Mouse (Mus musculus) CD4-positive helper T cell, adult 2 months (primary cell): ENCODE data around the gene Rpl4.
"Not testable (repeated sequence)": the region's sequence is repeated elsewhere in the genome, so short reads cannot be mapped to it uniquely, and the experiment has no call there.

Experiments used
- DNase-seq: peaks from one replicate; pipeline ENCODE4 v3.0.0-alpha.2; 2012; ENCODE audit warnings: low read depth, missing footprints, low spot score

Rpl4 gene

DNA sequence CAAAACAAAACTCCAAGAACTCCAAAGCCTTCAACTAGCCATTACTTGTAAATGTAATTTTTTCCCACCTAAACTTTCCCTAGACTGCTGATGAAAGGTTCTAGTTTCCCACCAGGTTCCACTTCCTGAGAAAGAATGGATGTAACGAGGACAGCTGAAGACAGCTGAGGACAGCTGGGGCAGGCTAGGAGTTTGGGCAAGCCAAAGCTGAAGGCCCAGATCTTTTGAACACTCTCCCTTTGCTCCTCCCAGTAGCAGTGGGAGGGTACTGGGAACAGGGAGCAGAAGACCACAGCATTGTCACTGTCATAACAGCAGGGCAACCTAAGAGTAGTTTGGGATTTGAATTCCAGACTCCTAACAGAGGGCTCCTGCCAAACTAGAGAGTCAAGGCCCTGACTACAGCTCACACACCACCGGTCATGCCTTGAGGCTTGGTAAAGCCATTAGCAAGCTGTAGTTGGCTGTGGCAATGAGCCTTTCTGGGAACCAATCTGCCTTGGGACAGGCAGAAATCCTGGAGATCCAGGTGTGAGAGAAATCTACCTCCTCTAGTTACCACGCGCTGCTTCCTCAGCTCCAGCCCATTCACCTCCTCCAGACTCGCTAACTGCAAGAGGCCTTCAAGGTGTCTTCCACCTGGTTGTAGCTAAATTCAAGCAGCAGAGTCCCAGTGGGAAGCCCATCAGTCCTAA, 25.0 kb downstream of the Rpl4 start:
- no peak for DNase-seq

DNA sequence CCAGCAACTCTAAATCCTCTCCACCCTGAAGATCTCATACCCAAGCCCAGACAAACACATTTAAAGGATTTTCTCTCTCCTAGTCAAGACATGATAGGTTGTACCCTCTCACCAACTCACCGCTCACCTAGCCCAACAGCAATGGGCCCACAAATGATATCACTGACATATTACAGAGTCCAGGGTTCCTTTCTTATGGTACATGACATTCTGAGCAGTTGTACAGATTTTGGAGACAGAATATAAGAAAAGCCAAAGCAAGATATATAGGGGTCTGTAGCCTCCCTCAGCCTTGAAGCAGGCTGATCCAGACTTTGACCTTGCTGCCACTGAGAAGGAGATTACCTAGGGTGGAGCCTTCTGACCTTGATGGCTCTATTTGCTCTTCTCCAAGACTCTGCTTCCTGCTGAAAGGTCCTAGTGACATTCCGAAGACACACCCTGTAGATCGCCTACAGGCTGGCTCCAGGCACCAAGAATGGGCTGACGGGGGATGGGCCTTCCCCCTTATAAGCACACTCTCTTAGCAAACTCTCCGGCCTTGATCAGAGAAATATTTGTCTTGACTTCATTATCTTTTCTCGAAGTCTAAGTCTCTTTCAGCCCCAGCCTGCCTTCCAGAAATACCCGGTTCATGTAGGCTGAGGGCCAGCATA, 25.7 kb downstream of the Rpl4 start:
- DNase-seq: not testable (repeated sequence)

DNA sequence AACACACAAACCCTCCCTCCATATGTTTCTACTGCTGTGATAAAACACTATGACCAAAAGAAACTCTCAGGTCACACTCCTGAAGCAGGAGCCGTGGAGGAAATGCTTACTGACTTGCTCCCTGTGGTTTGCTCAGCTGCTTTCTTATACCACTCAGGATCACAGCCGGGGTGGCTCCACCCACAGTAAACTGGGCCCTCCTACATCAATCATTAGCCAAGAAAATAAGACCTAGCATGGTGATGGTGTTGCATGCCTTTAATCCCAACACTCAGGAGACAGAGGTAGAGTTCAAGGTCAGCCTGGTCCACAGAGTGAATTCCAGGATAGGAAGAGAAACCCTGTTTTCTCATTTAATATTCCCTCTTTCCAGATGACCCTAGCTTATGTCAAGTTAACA, 26.7 kb downstream of the Rpl4 start:
- DNase-seq: no peak

DNA sequence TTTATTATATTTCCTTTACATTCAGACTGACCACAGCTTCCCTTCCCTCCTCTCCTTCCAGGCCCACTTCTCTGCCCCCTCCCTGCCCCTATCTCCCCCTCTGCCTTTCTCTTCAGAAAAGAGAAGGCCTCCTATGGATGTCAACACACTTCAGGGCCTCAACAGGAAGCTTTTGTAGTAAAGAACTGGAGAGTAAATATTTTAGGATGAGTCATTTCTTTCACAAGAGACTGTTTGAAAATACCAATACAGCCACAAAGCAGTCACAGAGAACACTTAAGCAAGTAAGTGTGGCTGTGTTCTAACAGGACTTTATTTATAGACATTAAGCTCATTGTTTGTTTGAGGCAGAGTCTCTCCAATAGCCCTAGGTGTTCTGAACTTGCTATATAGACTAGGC, 29.2 kb downstream of the Rpl4 start:
- DNase-seq: no peak

DNA sequence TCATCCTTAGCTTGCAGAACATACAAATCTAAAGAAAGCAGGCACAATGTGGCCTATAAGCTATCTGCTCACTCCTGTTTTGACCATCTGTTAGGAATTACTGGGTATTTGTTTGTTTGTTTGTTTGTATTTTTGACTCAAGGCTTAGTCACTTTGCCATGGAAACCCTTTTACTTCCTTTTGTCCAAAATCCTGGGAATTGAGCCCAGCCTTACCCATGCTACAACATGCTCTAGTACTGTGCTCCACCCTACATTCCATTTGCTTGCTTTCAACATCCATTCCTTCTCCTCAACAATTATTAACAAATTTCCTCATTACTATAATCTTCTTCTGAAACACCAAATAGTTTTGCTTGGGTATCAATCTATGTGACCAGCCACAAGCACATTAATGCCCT, 29.7 kb downstream of the Rpl4 start:
- no peak for DNase-seq

DNA sequence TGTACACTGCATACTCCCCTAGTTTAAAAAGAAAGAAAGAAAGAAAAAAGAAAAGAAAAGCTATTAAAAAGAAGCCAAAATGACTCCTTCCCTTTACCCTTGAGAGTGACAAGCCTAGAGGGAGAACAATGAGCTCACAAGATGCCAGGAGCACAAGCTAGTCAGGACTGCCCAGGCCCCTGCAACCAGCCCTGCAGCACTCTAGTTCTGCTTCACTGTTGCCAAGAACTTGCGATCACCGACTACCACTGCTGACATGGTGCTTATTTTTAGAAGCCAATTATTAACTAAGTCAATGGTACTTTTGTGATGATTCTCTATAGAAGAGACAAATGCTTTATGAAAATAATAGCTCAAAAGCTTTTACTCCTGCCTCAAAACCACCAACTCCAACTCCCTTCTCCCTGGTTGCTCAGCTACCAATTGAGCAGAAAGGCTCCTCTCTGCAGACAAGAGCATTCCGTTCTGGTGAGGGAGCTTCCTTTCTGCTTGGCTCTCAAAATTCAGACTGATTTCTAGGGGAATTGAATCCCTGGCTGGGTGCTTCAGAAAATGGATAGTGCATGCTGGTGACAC, 34.4 kb downstream of the Rpl4 start:
- no peak for DNase-seq

DNA sequence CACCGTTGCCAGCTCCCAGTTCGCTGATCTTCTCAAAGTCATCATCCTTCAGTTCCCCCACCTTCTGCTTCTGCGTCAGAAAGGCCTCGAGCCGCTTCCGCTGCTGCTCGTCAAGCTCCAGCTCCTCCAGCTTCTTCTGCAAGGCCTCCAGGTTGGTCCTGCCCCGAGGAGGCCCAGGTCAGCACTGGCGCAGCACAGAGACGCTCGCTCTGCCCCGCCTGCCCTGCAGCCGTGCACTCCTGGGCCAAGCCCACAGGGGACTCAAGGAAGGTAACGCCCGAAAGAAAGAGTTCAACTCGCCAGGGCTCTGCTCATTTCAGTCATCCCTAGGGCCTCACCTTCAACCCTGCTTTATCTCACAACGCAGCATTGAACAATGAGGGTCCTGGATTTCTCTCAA, 41.3 kb downstream of the Rpl4 start:
- DNase-seq: no peak

DNA sequence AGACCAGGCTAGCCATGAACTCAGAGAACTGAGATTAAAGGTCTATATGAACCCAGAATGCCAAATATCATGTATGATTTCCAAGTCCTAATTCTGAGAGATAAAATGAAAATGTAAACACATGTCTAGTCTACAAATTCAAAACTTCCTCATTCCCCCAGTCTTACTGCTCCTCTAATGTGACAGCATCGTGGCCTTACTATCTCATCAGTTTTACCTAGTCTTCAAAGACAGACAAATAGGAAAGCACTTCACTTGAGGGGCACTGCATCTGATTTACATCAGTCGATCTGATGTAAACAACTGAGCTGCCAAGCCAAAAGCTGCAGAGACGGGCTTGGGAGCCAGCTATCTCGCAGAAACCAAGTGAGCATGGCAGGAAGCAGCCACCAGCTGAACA, 42.9 kb downstream of the Rpl4 start:
- no peak for DNase-seq

DNA sequence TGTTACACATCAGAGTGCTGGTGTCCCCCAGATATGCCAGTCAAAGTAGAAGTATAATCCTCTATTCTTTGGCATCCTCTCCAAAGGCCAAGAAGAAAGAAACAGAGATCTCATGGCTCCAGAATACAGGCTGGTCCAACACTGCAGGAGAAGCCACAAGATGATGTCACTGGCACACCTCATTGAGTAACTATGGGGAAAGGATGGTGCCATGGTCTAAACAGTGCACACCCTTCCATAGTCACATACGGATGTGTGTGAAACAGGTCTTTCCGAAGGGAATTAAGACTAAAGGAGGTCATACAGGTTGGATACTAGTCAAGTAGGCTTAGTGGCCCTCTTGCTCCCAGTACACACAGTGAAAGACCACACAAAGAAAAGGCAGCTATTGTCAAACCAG, 43.5 kb downstream of the Rpl4 start:
- no peak for DNase-seq

DNA sequence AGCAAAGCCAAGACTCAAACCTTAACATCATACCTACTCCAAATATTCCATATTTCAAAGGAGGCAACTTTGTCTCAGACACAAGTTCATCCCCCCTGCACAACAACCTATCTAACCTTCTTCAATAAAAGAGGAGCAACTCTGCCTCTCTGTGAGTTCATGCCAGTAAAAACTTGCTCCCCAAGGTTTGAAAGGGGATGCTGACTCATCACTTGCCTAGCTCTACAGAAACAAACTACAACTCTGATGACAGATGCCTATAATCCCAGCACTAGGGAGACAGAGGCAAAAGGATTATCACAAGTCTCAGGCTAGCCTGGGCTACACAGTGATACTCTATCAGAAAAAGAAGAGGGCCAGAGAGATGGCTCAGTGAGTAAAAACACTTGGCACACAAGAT, 44.7 kb downstream of the Rpl4 start:
- no peak for DNase-seq

DNA sequence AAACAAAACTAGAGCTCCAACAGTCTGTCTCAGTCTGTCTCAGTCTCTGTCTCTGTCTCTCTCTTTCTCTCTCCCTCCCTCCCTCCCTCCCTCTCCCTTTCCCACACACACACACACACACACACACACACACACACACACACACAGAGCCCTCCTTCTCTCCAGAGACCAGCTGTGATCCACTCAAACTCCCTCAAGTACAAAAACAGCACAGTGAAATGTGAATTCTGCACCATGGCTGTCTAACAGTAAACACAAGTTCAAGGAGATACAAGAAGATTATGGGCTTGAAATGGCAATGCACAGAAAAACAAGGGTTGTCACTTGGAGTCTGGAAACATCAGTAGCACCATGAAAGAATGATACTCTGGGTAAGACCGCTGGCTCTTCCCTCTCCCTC, 46.1 kb downstream of the Rpl4 start:
- DNase-seq: no peak

DNA sequence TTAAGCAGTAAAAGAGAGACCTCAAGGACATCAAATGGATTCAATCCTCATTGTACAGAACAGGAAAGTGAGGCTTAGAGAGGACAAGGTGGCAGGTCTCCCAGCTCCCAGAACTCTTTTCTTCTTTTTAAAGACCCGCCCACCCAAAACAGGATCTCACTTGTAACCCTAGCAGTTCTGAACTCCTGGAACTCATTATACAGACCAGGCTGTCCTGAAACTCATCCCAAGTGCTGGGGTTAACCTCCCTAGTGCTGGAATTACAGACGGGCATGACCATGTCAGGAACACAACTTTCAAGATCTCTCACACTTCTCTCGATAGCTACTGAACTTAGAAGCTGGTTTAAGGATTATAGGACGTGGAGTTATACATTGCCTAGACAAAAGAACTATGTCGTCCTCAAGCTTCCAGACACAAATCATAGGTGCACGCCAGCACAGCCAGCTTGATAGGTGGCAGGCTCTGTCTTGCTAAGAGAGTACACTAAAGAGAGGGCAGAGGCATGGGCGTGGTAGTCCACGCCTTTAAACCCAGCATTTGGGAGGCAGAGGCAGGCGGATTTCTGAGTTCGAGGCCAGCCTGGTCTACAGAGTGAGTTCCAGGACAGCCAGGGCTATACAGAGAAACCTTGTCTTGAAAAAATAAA, 46.7 kb downstream of the Rpl4 start:
- DNase-seq: no peak

DNA sequence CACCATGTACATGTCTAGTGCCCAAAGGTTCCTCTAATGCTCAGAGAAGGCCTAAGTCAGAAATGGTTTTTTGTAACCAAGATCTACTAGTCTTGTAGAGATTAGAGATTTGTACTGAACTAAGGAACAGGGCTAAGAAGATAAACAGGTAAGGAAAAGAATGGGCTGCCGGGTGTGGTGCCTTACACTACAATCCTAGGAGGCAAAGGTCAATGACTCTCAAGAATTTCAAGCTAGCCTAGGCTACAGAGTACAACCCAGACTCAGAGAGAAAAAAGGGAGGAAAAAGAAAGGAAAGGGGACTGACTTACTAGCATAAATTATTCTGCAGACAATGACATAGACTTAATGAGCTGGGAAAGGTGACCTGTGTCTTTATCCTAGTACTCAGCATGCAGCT, 47.4 kb downstream of the Rpl4 start:
- no peak for DNase-seq

DNA sequence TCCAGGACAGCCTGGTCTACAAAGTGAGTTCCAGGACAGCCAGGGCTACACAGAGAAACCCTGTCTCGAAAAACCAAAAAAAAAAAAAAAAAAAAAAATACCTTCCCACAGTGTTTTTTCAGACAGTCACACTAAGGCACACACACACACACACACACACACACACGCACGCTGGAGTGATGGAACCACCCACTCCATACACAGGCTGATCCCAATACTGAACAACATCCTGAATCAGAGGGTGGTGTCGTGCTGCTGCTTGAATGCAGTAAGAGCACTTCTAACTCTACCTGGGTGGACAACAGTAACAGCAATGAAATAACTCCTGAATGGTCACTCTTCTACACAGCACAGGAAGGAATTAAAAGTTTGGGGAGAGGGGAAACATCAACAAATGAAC, 48.3 kb downstream of the Rpl4 start:
- no peak for DNase-seq

DNA sequence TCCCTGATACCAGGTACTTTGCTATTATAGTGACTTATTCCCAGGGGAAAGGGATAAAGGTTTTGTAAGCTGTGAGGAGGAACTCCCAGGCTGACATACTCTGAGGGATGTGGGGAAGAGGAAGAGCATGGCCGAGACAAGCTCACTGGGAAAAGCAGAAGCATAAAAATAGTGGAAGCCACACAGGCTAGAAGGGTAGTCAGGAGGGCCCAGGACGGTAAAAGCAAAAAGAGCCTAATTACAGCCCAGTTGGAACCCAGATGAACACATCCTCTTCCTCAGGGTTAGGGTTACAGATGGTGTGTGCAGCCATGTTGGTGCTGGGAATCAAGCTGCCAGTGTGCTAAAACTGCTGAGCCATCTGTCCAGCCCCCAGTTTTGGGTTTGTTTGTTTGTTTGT, 48.9 kb downstream of the Rpl4 start:
- no peak for DNase-seq

DNA sequence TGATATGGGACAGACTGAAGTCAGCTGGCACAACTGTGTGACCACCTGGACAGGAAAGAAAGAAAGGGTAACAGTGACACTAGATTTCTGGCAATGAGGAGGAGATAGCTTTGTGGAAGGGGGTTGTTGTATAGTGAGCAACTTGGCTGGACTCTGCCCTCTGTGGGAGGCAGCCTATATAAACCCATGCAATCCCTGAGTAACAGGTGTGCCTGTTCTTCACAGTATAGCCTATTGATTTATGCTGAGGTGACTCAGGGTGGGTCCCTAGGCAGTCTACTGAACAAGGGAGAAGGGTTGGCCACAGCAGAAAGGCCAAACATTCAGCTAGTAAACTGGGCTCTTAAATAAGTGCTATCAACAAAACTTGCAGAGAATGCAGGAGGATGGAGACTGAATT, 52.6 kb downstream of the Rpl4 start:
- DNase-seq: no peak

DNA sequence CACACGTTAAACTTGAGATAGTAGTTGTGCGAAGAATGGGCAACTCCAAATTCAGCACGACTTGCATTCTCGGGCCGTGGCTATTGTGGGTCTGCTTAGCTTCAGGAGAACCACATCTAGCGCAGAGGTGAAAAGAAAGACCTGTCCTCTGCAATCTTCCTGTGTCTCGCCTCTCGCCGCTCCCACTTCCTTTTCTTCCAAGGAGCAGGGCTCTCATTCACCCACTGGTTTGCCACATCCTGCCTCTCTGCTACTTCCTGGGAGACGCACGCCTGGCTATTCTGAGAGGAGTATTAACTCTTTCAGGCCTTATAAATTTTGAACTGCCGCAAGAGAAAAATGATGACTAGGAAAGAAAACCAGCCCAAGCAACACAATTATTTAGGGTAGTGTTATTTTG, 54.6 kb downstream of the Rpl4 start:
- peak; percentile 44 for DNase-seq
